Mouse (Mus musculus): Measurements from ENCODE around the gene Tmtc2. TPM values are rescaled to one million over a fixed set of nuclear protein-coding genes. Genes with fewer than 3 reads are reported as not detected.

Tmtc2 gene
- polyA plus RNA-seq, 1 experiment from 2014 or later: 7.3 TPM

DNA sequence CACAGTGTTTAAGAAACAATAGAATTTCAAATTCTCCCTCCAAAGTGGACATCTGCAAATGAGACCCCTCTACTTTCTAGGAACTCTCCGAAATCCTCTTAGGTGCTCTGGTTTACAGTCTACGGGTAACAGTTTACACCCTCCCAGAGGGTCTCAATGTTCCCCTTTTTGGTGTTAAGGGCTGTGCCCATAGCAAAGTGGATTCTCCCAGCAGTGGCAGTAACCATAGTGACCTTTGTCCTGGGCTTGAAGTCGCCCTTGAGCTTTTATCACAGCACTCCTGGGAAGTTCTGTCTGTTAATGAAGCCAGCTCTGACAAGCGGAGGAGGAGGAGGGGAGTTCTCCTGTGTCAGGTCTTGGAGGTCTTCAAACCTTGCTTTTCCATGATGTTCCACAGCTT, 384.5 kb downstream of the Tmtc2 start:
- H3K9ac ChIP-seq (ENCODE audit: low read depth, low read length): no peak overlapping the region
- no peak overlapping the region for H3K27ac ChIP-seq (ENCODE audit: low read depth, low read length)
- 52% methylated on average over 4 of the region's 4 CpGs for WGBS
- no peak overlapping the region for H3K4me2 ChIP-seq (ENCODE audit: low read length)
- H3K27me3 ChIP-seq (replicated peaks; ENCODE audit: control insufficient read depth, insufficient read depth, low read length): no peaks in the 10 kb centered on the region
- no peaks in the 10 kb centered on the region for H3K4me1 ChIP-seq (ENCODE audit: control insufficient read depth, insufficient read depth, low read depth, low read length)
- H3K36me3 ChIP-seq (ENCODE audit: control insufficient read depth, insufficient read depth, low read length): peaks cover 2% of the 10 kb centered on the region; the same call in 1 of the 2 replicates
- no peak for ATAC-seq
- H3K9me3 ChIP-seq (ENCODE audit: control insufficient read depth, low read length): no peaks in the 10 kb centered on the region
- H3K4me3 ChIP-seq (ENCODE audit: low read length): no peak overlapping the region

DNA sequence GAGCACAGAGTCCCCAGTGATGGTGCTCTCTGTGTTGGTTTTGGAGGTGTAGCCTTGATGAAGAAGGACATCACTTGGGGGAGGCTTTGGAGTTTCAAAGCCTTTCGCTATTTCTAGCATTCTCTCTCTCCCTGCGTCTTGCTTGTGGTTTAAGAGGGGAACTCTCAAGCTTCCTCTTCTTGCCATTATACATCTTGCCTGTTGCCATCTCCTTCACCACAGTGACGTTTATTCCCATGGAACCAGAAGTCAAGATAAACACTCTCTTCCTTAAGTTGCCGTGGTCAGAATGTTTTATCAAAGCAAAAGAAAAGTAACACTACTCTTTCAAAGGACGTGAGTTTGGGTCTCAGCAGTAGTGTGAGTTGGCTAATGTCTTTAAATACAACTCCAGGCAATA, 387.6 kb downstream of the Tmtc2 start:
- WGBS: 88% methylated on average over 5 of the region's 5 CpGs
- no peak overlapping the region for H3K4me3 ChIP-seq (ENCODE audit: low read length)
- no peak overlapping the region for H3K9ac ChIP-seq (ENCODE audit: low read depth, low read length)
- no peaks in the 10 kb centered on the region for H3K27me3 ChIP-seq (replicated peaks; ENCODE audit: control insufficient read depth, insufficient read depth, low read length)
- H3K36me3 ChIP-seq (ENCODE audit: control insufficient read depth, insufficient read depth, low read length): peaks cover 2% of the 10 kb centered on the region; the same call in 1 of the 2 replicates
- H3K4me1 ChIP-seq (ENCODE audit: control insufficient read depth, insufficient read depth, low read depth, low read length): no peaks in the 10 kb centered on the region
- H3K27ac ChIP-seq (ENCODE audit: low read depth, low read length): no peak overlapping the region
- no peak overlapping the region for H3K4me2 ChIP-seq (ENCODE audit: low read length)
- no peak for ATAC-seq
- no peaks in the 10 kb centered on the region for H3K9me3 ChIP-seq (ENCODE audit: control insufficient read depth, low read length)

DNA sequence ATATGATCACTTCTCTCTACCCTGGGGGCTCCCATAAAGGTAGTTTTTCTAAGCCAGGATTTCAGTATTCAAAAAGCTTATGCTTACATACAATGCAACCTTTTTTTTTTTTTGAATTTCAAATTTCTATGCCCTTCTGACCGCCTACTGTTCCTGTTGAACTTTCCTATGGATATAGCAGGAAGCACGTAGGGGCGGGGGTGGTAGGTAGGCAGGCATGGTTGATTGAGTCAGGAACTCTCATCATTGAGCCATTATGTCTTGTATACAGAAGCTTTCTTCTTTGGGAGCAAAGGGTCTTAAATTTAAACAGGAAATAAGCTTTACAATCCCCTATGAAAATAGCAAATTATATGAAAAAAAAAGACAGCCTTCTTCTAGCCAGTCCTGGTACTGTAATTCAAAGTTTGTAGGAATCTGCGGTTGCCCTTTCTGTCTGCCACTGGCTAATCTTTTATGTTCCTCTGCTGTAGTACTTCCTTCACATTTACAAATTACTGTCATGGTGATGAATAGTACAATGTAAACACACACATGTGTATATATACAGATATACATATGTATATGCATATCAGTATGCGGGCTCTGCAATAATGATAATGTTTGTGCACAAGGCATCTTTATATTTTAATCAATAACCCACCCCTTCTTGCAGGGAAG, 405.7 kb downstream of the Tmtc2 start:
- Histone ChIP-seq H3K36me3 (ENCODE audit: control insufficient read depth, insufficient read depth, low read length) (no peaks in the 10 kb centered on the region), H3K4me3 (ENCODE audit: low read length) (no peak overlapping the region), H3K9ac (ENCODE audit: low read depth, low read length) (no peak overlapping the region), H3K27me3 (replicated peaks; ENCODE audit: control insufficient read depth, insufficient read depth, low read length) (no peaks in the 10 kb centered on the region), H3K4me1 (ENCODE audit: control insufficient read depth, insufficient read depth, low read depth, low read length) (no peaks in the 10 kb centered on the region), H3K9me3 (ENCODE audit: control insufficient read depth, low read length) (no peaks in the 10 kb centered on the region), H3K27ac (ENCODE audit: low read depth, low read length) (no peak overlapping the region), H3K4me2 (ENCODE audit: low read length) (no peak overlapping the region)
- ATAC-seq: no peak
- WGBS: 81% methylated on average over 5 of the region's 5 CpGs

DNA sequence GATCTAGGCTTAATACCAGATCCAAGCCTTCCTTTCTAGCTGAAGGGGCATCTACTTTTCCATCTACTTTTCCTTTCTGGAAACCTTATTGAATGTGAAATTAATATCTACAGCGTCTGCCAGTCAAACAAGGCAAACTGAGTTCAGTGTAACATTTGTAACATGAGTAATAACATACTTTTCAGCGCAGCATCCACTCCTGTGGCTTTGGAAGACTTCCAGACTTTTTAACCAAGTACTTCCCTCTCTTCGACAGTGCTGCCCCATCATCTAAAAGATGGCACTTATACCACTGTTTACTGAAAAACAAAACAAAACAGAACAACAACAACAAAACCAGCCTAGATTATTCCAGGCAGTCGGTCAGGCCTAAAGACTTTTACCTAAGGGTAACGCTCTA, 409.0 kb downstream of the Tmtc2 start:
- Histone ChIP-seq H3K4me3 (ENCODE audit: low read length) (no peak overlapping the region), H3K36me3 (ENCODE audit: control insufficient read depth, insufficient read depth, low read length) (no peaks in the 10 kb centered on the region), H3K27ac (ENCODE audit: low read depth, low read length) (no peak overlapping the region), H3K4me1 (ENCODE audit: control insufficient read depth, insufficient read depth, low read depth, low read length) (no peaks in the 10 kb centered on the region), H3K4me2 (ENCODE audit: low read length) (no peak overlapping the region), H3K9me3 (ENCODE audit: control insufficient read depth, low read length) (no peaks in the 10 kb centered on the region), H3K9ac (ENCODE audit: low read depth, low read length) (no peak overlapping the region), H3K27me3 (replicated peaks; ENCODE audit: control insufficient read depth, insufficient read depth, low read length) (no peaks in the 10 kb centered on the region)
- 88% methylated on average over 5 of the region's 5 CpGs for WGBS
- no peak for ATAC-seq

DNA sequence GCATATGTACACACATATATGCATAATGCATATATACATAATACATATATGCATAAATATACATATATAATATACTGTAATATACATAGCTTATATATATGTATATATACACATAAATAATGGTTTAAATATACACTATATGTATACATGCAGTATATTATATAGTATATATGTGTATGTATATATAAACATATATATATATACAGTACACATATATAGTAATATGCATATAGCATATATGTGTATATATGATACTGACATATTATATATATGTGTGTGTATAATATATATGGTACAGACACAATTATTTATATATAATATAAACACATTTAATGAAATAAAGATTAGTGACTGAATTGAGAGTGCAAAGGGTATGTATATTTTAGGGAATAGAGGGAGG, 420.5 kb downstream of the Tmtc2 start:
- Histone ChIP-seq H3K9me3 (ENCODE audit: control insufficient read depth, low read length) (no peaks in the 10 kb centered on the region), H3K4me3 (ENCODE audit: low read length) (no peak overlapping the region), H3K4me2 (ENCODE audit: low read length) (no peak overlapping the region), H3K9ac (ENCODE audit: low read depth, low read length) (no peak overlapping the region), H3K27me3 (replicated peaks; ENCODE audit: control insufficient read depth, insufficient read depth, low read length) (no peaks in the 10 kb centered on the region), H3K27ac (ENCODE audit: low read depth, low read length) (no peak overlapping the region), H3K4me1 (ENCODE audit: control insufficient read depth, insufficient read depth, low read depth, low read length) (no peaks in the 10 kb centered on the region), H3K36me3 (ENCODE audit: control insufficient read depth, insufficient read depth, low read length) (no peaks in the 10 kb centered on the region)
- no peak for ATAC-seq

DNA sequence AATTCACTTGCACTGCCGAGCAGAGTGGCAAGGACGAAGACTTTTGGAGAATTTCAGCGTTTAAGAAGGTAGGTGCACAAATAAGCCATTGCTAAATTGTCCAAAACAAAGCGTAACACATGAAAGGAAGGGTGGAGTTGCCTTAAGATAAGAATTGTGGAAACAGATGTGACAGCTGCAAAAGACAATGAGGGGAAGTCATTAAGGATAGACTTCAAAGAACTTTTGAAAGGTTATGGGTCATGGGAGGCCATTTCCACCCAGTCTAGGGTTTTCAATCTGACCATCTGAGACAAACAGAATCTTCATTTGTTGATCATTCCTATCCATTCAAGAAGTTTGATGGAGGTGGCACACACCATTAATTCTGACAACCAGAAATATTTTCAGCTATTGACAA, 429.9 kb downstream of the Tmtc2 start:
- no peaks in the 10 kb centered on the region for H3K36me3 ChIP-seq (ENCODE audit: control insufficient read depth, insufficient read depth, low read length)
- no peak overlapping the region for H3K27ac ChIP-seq (ENCODE audit: low read depth, low read length)
- ATAC-seq: no peak
- no peaks in the 10 kb centered on the region for H3K4me1 ChIP-seq (ENCODE audit: control insufficient read depth, insufficient read depth, low read depth, low read length)
- 67% methylated on average over 4 of the region's 4 CpGs for WGBS
- H3K4me2 ChIP-seq (ENCODE audit: low read length): no peak overlapping the region
- no peak overlapping the region for H3K9ac ChIP-seq (ENCODE audit: low read depth, low read length)
- no peaks in the 10 kb centered on the region for H3K9me3 ChIP-seq (ENCODE audit: control insufficient read depth, low read length)
- no peak overlapping the region for H3K4me3 ChIP-seq (ENCODE audit: low read length)
- no peaks in the 10 kb centered on the region for H3K27me3 ChIP-seq (replicated peaks; ENCODE audit: control insufficient read depth, insufficient read depth, low read length)

DNA sequence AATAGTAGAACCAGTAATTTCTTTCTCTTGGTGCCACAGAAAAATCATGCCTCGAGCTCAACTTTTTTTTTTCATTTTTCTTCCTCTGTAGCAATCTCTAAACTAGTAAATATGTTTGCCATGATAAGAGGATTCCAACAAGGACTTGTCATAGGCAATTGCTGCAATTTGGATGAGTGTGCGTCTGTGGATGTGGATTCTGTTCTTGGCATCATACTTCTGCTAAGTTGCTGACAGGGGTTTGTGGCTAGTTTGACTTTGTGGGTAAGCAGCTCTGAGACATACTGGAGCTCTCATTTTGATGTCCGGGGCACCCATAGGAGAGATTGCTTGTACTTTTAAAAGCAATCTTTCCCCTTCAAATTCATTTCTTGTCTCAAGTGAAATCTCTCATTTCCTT, 432.1 kb downstream of the Tmtc2 start:
- WGBS: 94% methylated on average over 3 of the region's 3 CpGs
- no peak overlapping the region for H3K4me2 ChIP-seq (ENCODE audit: low read length)
- H3K36me3 ChIP-seq (ENCODE audit: control insufficient read depth, insufficient read depth, low read length): no peaks in the 10 kb centered on the region
- no peaks in the 10 kb centered on the region for H3K9me3 ChIP-seq (ENCODE audit: control insufficient read depth, low read length)
- no peak overlapping the region for H3K4me3 ChIP-seq (ENCODE audit: low read length)
- ATAC-seq: no peak
- no peak overlapping the region for H3K9ac ChIP-seq (ENCODE audit: low read depth, low read length)
- no peaks in the 10 kb centered on the region for H3K27me3 ChIP-seq (replicated peaks; ENCODE audit: control insufficient read depth, insufficient read depth, low read length)
- no peak overlapping the region for H3K27ac ChIP-seq (ENCODE audit: low read depth, low read length)
- no peaks in the 10 kb centered on the region for H3K4me1 ChIP-seq (ENCODE audit: control insufficient read depth, insufficient read depth, low read depth, low read length)

Measured in hindbrain, embryonic 16.5 days (tissue).